Mouse (Mus musculus) gastrocnemius, postnatal 10 days (tissue): ENCODE results near the gene Cyfip2. TPM values are rescaled to one million over a fixed set of nuclear protein-coding genes. Genes with fewer than 3 reads are reported as not detected.
A peak's percentile ranks its signal among the peaks of the same experiment; 100 is the strongest.
"Not testable (repeated sequence)": the region's sequence is repeated elsewhere in the genome, so short reads cannot be mapped to it uniquely, and the experiment has no call there.

Source experiments
- DNase-seq: peaks from one replicate; pipeline ENCODE4 v3.0.0; 2021; ENCODE audit warnings: mixed read lengths
- microRNA-seq, 2 experiments: library from miRNA; unstranded; fragments of <30 nt; microRNA quantifications; one replicate each; pipeline ENCODE4 v1.2.0; 2021
- total RNA-seq, 2 experiments: library from RNA; stranded (reverse); gene quantifications; 2 replicates each; pipeline ENCODE4 v1.2.3; 2021

The Cyfip2 gene
- total RNA-seq, 2 experiments from 2014 or later = 0.87 to 4.3 TPM

GRCm38 (mm10) chr11:46184946-46185345, 127.7 kb downstream of the Cyfip2 start:
- no peak for DNase-seq

- not testable (repeated sequence) for DNase-seq
Observed at GRCm38 (mm10) chr11:46182031-46182430, 130.6 kb downstream of the Cyfip2 start.

- DNase-seq = no peak
Observed at GRCm38 (mm10) chr11:46177246-46178043, 135.2 kb downstream of the Cyfip2 start.

- no peak for DNase-seq
Observed at GRCm38 (mm10) chr11:46176155-46176554, 136.5 kb downstream of the Cyfip2 start.

- DNase-seq = no peak
Observed at GRCm38 (mm10) chr11:46172128-46172527, 140.5 kb downstream of the Cyfip2 start.

GRCm38 (mm10) chr11:46169908-46170307, 142.8 kb downstream of the Cyfip2 start:
- no peak for DNase-seq

- DNase-seq = no peak
Observed at GRCm38 (mm10) chr11:46168506-46168905, 144.2 kb downstream of the Cyfip2 start.

GRCm38 (mm10) chr11:46165866-46166585, 146.6 kb downstream of the Cyfip2 start, which contains the start of gene Nipal4:
Gene Nipal4 (minus strand): TSS chr11:46166508.
- peak; percentile 27 for DNase-seq

- no peak for DNase-seq
Observed at GRCm38 (mm10) chr11:46157462-46157861, 155.2 kb downstream of the Cyfip2 start.

- no peak for DNase-seq
Observed at GRCm38 (mm10) chr11:46156945-46157344, 155.7 kb downstream of the Cyfip2 start.

GRCm38 (mm10) chr11:46146619-46147018, 166.0 kb downstream of the Cyfip2 start:
- no peak for DNase-seq

GRCm38 (mm10) chr11:46145163-46145875, 167.3 kb downstream of the Cyfip2 start:
- DNase-seq = no peak

Small RNA genes lying within 50 kb of the gene (microRNA-seq; reads per million reads assigned to microRNA genes)
- gene Mir7239 = 0 to 0.32 reads per million in 2 experiments

Other genes starting within 250 kb of the Cyfip2 start
- gene Nipal4, start 146.4 kb downstream of the Cyfip2 start, total RNA-seq = under 1 TPM; 0.16 to 0.23 TPM
- gene Fndc9, start 77.3 kb downstream of the Cyfip2 start, total RNA-seq = not detected
- gene Itk, start 76.7 kb upstream of the Cyfip2 start, total RNA-seq = under 1 TPM; 0.14 to 0.18 TPM
- not detected for gene Fam71b, start 83.7 kb upstream of the Cyfip2 start, total RNA-seq
- 10 to 100 TPM; 17.4 to 18.4 TPM for gene Med7, start 124.1 kb upstream of the Cyfip2 start, total RNA-seq
- gene Havcr2, start 142.1 kb upstream of the Cyfip2 start, total RNA-seq = under 1 TPM; 0.12 to 0.23 TPM
- not detected for gene Gm12169, start 211.4 kb upstream of the Cyfip2 start, total RNA-seq